In genomic region chr7:66786476-66786875, GRCm38 (mm10) we compare ENCODE assay signal across 28 mouse cellular contexts. TPM values are rescaled to one million over a fixed set of nuclear protein-coding genes. Genes with fewer than 3 reads are reported as not detected.
DNase-seq lines count a peak whose midpoint lies in the region; ATAC-seq and TF ChIP-seq lines count a peak whose summit lies in the region.
"Had no signal": no experiment of that assay in that cellular context is flagged by ENCODE, and none has a peak within 500 bp of the region (broad histone marks: within the 10 kb centered on the region; RNA-seq: fewer than 3 reads in every experiment).

No protein-coding gene starts in this region.

- peak; percentile 44 for DNase-seq in heart, adult 11 months
- DNase-seq in heart, adult 8-10 months (ENCODE audit: low spot score): no peak
- DNase-seq in lung, embryonic 14.5 days: peak; percentile 34
- no peak for DNase-seq in lung, adult 18-20 months
- DNase-seq in adrenal gland, postnatal 14 days: peak; percentile 63
- no peak for DNase-seq in right cerebral cortex, postnatal 4 days
- DNase-seq: B cell, adult 2 months; cerebellum, adult 11 months; cerebellum, adult 9-10 months; embryo, embryonic 11 days; gastrocnemius, postnatal 10 days; heart, postnatal 4 days; kidney, adult 11 months; layer of hippocampus, postnatal 36 days; liver, embryonic 13.5 days; lung, adult 2 months; lung, postnatal 14 days; midbrain, embryonic 14.5 days; right cerebral cortex, adult 18-20 months had no signal

- no peak overlapping the region for H3K9ac ChIP-seq in lung, embryonic 14.5 days
- H3K9ac ChIP-seq: embryonic facial prominence, embryonic 12.5 days; hindbrain, embryonic 13.5 days; limb, embryonic 15.5 days; liver, embryonic 13.5 days had no signal

- ATAC-seq in lung, embryonic 14.5 days (ENCODE audit: insufficient read depth): no peak

- WGBS in lung, embryonic 14.5 days: 57% methylated on average over 3 of the region's 3 CpGs

- H3K9me3 ChIP-seq in lung, embryonic 14.5 days (ENCODE audit: low read depth, low read length): no peaks in the 10 kb centered on the region
- H3K9me3 ChIP-seq: embryonic facial prominence, embryonic 12.5 days; heart, embryonic 10.5 days; hindbrain, embryonic 13.5 days; limb, embryonic 10.5 days; limb, embryonic 15.5 days; liver, embryonic 13.5 days had no signal

- H3K4me1 ChIP-seq in lung, embryonic 14.5 days (ENCODE audit: insufficient read depth): peaks cover 15% of the 10 kb centered on the region

- H3K4me2 ChIP-seq in lung, embryonic 14.5 days: no peak overlapping the region
- H3K4me2 ChIP-seq: embryonic facial prominence, embryonic 12.5 days; hindbrain, embryonic 13.5 days; limb, embryonic 15.5 days; liver, embryonic 13.5 days had no signal

- TF ChIP-seq CTCF in lung, embryonic 14.5 days (IDR thresholded peaks at IDR 0.05; ENCODE audit: low read depth): no peak

- no peaks in the 10 kb centered on the region for H3K27me3 ChIP-seq in lung, embryonic 14.5 days (ENCODE audit: insufficient read depth, low read length)
- H3K27me3 ChIP-seq: embryonic facial prominence, embryonic 12.5 days; hindbrain, embryonic 13.5 days; limb, embryonic 15.5 days; liver, embryonic 13.5 days had no signal

- H3K27ac ChIP-seq in lung, embryonic 14.5 days (ENCODE audit: low read depth): no peak overlapping the region; the same call in 1 of the 2 replicates
- H3K27ac ChIP-seq: embryonic facial prominence, embryonic 12.5 days; heart, embryonic 10.5 days; hindbrain, embryonic 13.5 days; kidney, postnatal 0 days; limb, embryonic 10.5 days; limb, embryonic 15.5 days; liver, embryonic 13.5 days had no signal

- H3K4me3 ChIP-seq in lung, embryonic 14.5 days (ENCODE audit: low read depth, low read length): no peak overlapping the region
- H3K4me3 ChIP-seq: embryonic facial prominence, embryonic 12.5 days; heart, embryonic 10.5 days; hindbrain, embryonic 13.5 days; limb, embryonic 10.5 days; limb, embryonic 15.5 days; liver, embryonic 13.5 days had no signal

- H3K36me3 ChIP-seq in lung, embryonic 14.5 days (ENCODE audit: insufficient read depth): no peaks in the 10 kb centered on the region
- H3K36me3 ChIP-seq: embryonic facial prominence, embryonic 12.5 days; heart, embryonic 10.5 days; hindbrain, embryonic 13.5 days; limb, embryonic 10.5 days; limb, embryonic 15.5 days; liver, embryonic 13.5 days had no signal

RNA-seq across cellular contexts. Expression of gene Cers3, which starts 43.2 kb away (rescaled TPM):
- under 1 TPM in 2 of 4 experiments, not detected in 2; 0.09 to 0.22 TPM for total RNA-seq in heart, adult 8-10 months (2022)
- 4.0 and 4.6 TPM in 2 replicates for polyA plus RNA-seq in lung, embryonic 14.5 days (2014; fragmentation: Nextera tagmentation; extraction: Ambion mirVana)
- 0.11 and 0.15 TPM in 2 replicates for total RNA-seq in adrenal gland, postnatal 14 days (2021)
- total RNA-seq: gastrocnemius, postnatal 10 days; monocyte, adult 5-6 weeks; neutrophil, adult 5-6 weeks had no signal
- polyA plus RNA-seq: large intestine, adult 2 months had no signal

RNA-seq across cellular contexts. Expression of gene Adamts17, which starts 53.1 kb away (rescaled TPM):
- 1 to 10 TPM in 1 of 4 experiments, under 1 TPM in 3; 0.52 to 1.4 (median 0.63) TPM for total RNA-seq in heart, adult 8-10 months (2022)
- polyA plus RNA-seq in lung, embryonic 14.5 days (2014; fragmentation: Nextera tagmentation; extraction: Ambion mirVana): 10.5 and 11.6 TPM in 2 replicates
- total RNA-seq in adrenal gland, postnatal 14 days (2021): 4.8 and 6.0 TPM in 2 replicates
- total RNA-seq: monocyte, adult 5-6 weeks; neutrophil, adult 5-6 weeks had no signal

Comparison
In these comparisons a context has a peak if more than half of its experiments do, and no peak if none do; other contexts are left out.
1. DNase-seq: peak in heart, adult 11 months (single experiment), lung, embryonic 14.5 days (single experiment) and adrenal gland, postnatal 14 days (single experiment); none in heart, adult 8-10 months (single experiment), lung, adult 18-20 months (0 of 2) and right cerebral cortex, postnatal 4 days (single experiment).